Mouse (Mus musculus) cerebellum, postnatal 10 days (tissue): ENCODE measurements around the gene Plaur.

Experiments
- DNase-seq, 2 experiments: peaks; one replicate each; pipeline ENCODE4 v3.0.0; 2021; ENCODE audit warnings: mixed read lengths in 2 of 2

The Plaur gene

GRCm38 (mm10) chr7:24446697-24447340, 15.5 kb upstream of the Plaur start:
- DNase-seq: no peak

- DNase-seq: no peak
Measured at GRCm38 (mm10) chr7:24448782-24449517, 13.3 kb upstream of the Plaur start.

GRCm38 (mm10) chr7:24450585-24451017, 11.7 kb upstream of the Plaur start:
- DNase-seq: no peak

- DNase-seq: no peak
Measured at GRCm38 (mm10) chr7:24451855-24452311, 10.4 kb upstream of the Plaur start, which contains the start of gene Irgc1. Irgc1 (minus strand) TSS chr7:24452297.

GRCm38 (mm10) chr7:24454199-24454598, 8.1 kb upstream of the Plaur start:
- no peak for DNase-seq

- no peak for DNase-seq
Measured at GRCm38 (mm10) chr7:24455726-24456125, 6.6 kb upstream of the Plaur start.

GRCm38 (mm10) chr7:24457726-24458370, 4.4 kb upstream of the Plaur start:
- no peak for DNase-seq

GRCm38 (mm10) chr7:24459440-24459839, 2.8 kb upstream of the Plaur start:
- no peak for DNase-seq

- DNase-seq: no peak
Measured at GRCm38 (mm10) chr7:24459843-24460242, 2.4 kb upstream of the Plaur start.

GRCm38 (mm10) chr7:24461376-24462051, 770 bp upstream of the Plaur start:
- DNase-seq: peak in 1 of 2 experiments; percentile 14

- no peak for DNase-seq
Measured at GRCm38 (mm10) chr7:24466835-24467234, 4.6 kb downstream of the Plaur start.

- DNase-seq: no peak
Measured at GRCm38 (mm10) chr7:24467886-24468285, 5.6 kb downstream of the Plaur start.

- DNase-seq: peak; percentile 36 to 53
Measured at GRCm38 (mm10) chr7:24469126-24469525, 6.8 kb downstream of the Plaur start.

GRCm38 (mm10) chr7:24470356-24470755, 8.1 kb downstream of the Plaur start:
- peak; percentile 37 to 54 for DNase-seq

GRCm38 (mm10) chr7:24472442-24472841, 10.2 kb downstream of the Plaur start:
- DNase-seq: peak; percentile 47 to 51

- DNase-seq: peak; percentile 51 to 67
Measured at GRCm38 (mm10) chr7:24472937-24473336, 10.7 kb downstream of the Plaur start.

- peak; percentile 87 to 89 for DNase-seq
Measured at GRCm38 (mm10) chr7:24473913-24474529, 11.7 kb downstream of the Plaur start.

GRCm38 (mm10) chr7:24474811-24475506, 12.7 kb downstream of the Plaur start:
- DNase-seq: peak; percentile 69 to 75

- DNase-seq: no peak
Measured at GRCm38 (mm10) chr7:24476338-24476737, 14.1 kb downstream of the Plaur start.

- DNase-seq: no peak
Measured at GRCm38 (mm10) chr7:24476856-24477255, 14.6 kb downstream of the Plaur start.

GRCm38 (mm10) chr7:24478911-24479310, 16.6 kb downstream of the Plaur start:
- no peak for DNase-seq

GRCm38 (mm10) chr7:24479685-24480084, 17.4 kb downstream of the Plaur start:
- DNase-seq: no peak
